Mouse (Mus musculus) testis, adult 2 months (tissue): ENCODE data around the gene H2-M5.

ENCODE experiments used
- CTCF ChIP-seq: fragments of 200-500 bp; IDR thresholded peaks from 2 replicates; pipeline ENCODE4 v1.5.1; 2012; ENCODE audit warnings: low read depth, mild to moderate bottlenecking, inconsistent platforms, low read length, moderate library complexity; ENCODE audit not compliant: control insufficient read depth, insufficient read depth, insufficient replicate concordance
- POLR2A ChIP-seq: fragments of 200-500 bp; IDR thresholded peaks from 2 replicates; pipeline ENCODE4 v1.6.1; 2012; ENCODE audit warnings: low read depth, mild to moderate bottlenecking, inconsistent platforms, low read length, moderate library complexity; ENCODE audit not compliant: control insufficient read depth

GRCm38 (mm10) chr17:36943691-36944090 is 45.6 kb downstream of the H2-M5 start:
- no peak for TF ChIP-seq CTCF
- no peak for TF ChIP-seq POLR2A
